Mouse (Mus musculus) intestine, embryonic 15.5 days (tissue): ENCODE results near the gene Kansl2. TPM values are rescaled to one million over a fixed set of nuclear protein-coding genes. Genes with fewer than 3 reads are reported as not detected.

Experiments used
- ATAC-seq: fragments of 200-750 bp; cut with Nextera tagmentation; 2 replicates; pipeline ENCODE4 v1.8.0; 2017; ENCODE audit warnings: moderate TSS enrichment, moderate library complexity
- H3K27ac ChIP-seq: fragments of 300-500 bp; sonication (generic); 2 replicates; pipeline ENCODE4 v1.5.1; 2015; ENCODE audit warnings: mild to moderate bottlenecking, inconsistent platforms
- H3K27me3 ChIP-seq: fragments of 300-500 bp; sonication (generic); replicated peaks from 2 replicates; pipeline ENCODE4 v1.6.1; 2015; ENCODE audit warnings: inconsistent platforms
- H3K36me3 ChIP-seq: fragments of 300-500 bp; sonication (generic); 2 replicates; pipeline ENCODE4 v1.6.1; 2015; ENCODE audit warnings: inconsistent platforms
- H3K4me1 ChIP-seq: fragments of 300-500 bp; sonication (generic); replicated peaks from 2 replicates; pipeline ENCODE4 v1.6.1; 2015; ENCODE audit warnings: inconsistent platforms
- H3K4me2 ChIP-seq: fragments of 300-500 bp; sonication (generic); replicated peaks from 2 replicates; pipeline ENCODE4 v1.6.1; 2015; ENCODE audit warnings: mild to moderate bottlenecking, inconsistent platforms
- H3K4me3 ChIP-seq: fragments of 300-500 bp; sonication (generic); replicated peaks from 2 replicates; pipeline ENCODE4 v1.5.1; 2015; ENCODE audit warnings: inconsistent platforms
- H3K9ac ChIP-seq: fragments of 300-500 bp; sonication (generic); 2 replicates; pipeline ENCODE4 v1.6.1; 2015; ENCODE audit warnings: inconsistent platforms
- H3K9me3 ChIP-seq: fragments of 300-500 bp; sonication (generic); 2 replicates; pipeline ENCODE4 v1.6.1; 2016; ENCODE audit warnings: inconsistent platforms
- WGBS: fragments of 180-500 bp; shearing (Covaris S2); methylation state at CpG from one replicate; pipeline ENCODE4 v1.1.7; 2015; 5-methylcytosine and 5-hydroxymethylcytosine counted together
- polyA plus RNA-seq: library from polyadenylated mRNA; unstranded; fragments of >200 nt; fragmentation: Nextera tagmentation; extraction: Ambion mirVana; gene quantifications from 2 replicates; pipeline ENCODE4 v1.2.1, GENCODE M21; 2015

Gene Kansl2
- polyA plus RNA-seq, 1 experiment from 2014 or later = 86.7 TPM

- Histone ChIP-seq H3K4me3 (peak overlapping the region; percentile 90), H3K4me2 (peak overlapping the region; percentile 68), H3K9ac (peak overlapping the region; percentile 97), H3K27ac (peak overlapping the region; percentile 96), H3K4me1 (peaks cover 17% of the 10 kb centered on the region), H3K36me3 (no peaks in the 10 kb centered on the region), H3K9me3 (no peaks in the 10 kb centered on the region), H3K27me3 (no peaks in the 10 kb centered on the region)
- no peak for ATAC-seq
- WGBS = under 1% methylated on average over 15 of the region's 15 CpGs
Measured at GRCm38 (mm10) chr15:98566973-98567277, 32.9 kb upstream of the Kansl2 start.

DNA sequence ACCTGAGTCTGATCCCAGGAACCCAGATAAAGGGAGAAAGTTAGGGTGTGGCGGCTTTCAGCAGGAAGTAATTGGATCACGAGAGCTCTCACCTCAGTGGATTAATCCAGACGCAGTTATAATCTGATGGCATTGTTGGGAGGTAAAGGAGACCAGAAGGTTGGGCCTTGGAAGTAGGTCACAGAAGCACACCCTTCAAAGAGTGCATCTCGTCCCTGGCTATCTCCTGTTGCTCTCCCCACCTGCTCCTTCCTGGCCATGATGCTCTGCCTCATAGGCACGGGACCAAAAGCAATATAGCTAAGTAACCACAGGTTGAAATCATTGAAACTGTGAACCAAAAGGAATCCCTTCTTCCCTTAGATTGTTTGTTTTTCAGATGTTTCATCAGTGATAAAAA is 23.1 kb upstream of the Kansl2 start:
- H3K4me3 ChIP-seq = no peak overlapping the region
- no peaks in the 10 kb centered on the region for H3K27me3 ChIP-seq
- H3K27ac ChIP-seq = no peak overlapping the region
- no peak for ATAC-seq
- H3K4me1 ChIP-seq = no peaks in the 10 kb centered on the region
- WGBS = 89% methylated on average over 5 of the region's 5 CpGs
- no peak overlapping the region for H3K9ac ChIP-seq
- no peak overlapping the region for H3K4me2 ChIP-seq
- H3K36me3 ChIP-seq = peaks cover 23% of the 10 kb centered on the region
- no peaks in the 10 kb centered on the region for H3K9me3 ChIP-seq

DNA sequence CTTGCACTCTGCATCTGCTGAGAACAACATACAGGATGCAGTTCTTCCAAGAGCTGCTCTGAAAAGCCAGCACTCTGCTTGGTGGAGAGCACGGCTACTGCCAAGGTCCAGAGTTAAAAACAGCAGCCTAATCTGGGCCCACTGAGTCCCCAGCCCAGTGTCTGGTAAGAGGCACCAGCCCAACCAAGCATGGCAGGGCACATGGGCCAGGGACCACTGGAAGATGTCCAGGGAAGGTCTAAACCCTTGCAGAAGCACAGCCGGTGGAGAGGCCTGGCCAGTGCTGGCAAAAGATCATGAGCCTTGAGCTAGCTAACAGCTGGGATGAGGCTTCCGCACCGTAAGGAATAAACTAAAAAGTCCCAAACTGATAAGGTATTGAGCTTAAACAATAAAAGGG is 21.8 kb upstream of the Kansl2 start:
- Histone ChIP-seq H3K36me3 (peaks cover 30% of the 10 kb centered on the region), H3K27ac (no peak overlapping the region), H3K9me3 (no peaks in the 10 kb centered on the region), H3K4me3 (no peak overlapping the region), H3K27me3 (no peaks in the 10 kb centered on the region), H3K4me2 (no peak overlapping the region), H3K9ac (no peak overlapping the region), H3K4me1 (no peaks in the 10 kb centered on the region)
- no peak for ATAC-seq
- 90% methylated on average over 4 of the region's 4 CpGs for WGBS

DNA sequence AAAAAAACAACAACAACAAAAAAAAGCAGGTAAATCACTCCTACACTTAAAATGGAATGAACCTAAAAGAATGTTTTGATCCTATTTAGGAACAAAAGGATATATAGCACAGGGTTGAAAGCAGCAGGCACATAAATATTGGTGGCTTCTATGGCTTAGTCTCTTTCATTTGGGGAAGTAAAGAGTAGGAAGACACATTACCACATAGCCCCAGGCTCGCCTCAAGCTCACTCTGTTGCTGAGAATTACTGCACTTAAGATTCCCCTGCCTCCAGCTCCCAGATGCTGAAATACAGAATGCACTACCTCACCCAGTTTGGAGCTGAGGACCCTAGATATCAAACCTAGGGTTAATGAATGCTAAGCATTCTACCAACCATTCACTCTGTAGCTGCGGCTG is 18.7 kb upstream of the Kansl2 start:
- Histone ChIP-seq H3K27ac (no peak overlapping the region), H3K36me3 (peaks cover 30% of the 10 kb centered on the region), H3K4me3 (no peak overlapping the region), H3K27me3 (no peaks in the 10 kb centered on the region), H3K4me2 (no peak overlapping the region), H3K9ac (no peak overlapping the region), H3K9me3 (no peaks in the 10 kb centered on the region), H3K4me1 (no peaks in the 10 kb centered on the region)
- 88% methylated on average over 2 of the region's 2 CpGs for WGBS
- no peak for ATAC-seq

GRCm38 (mm10) chr15:98546843-98547242 is 12.8 kb upstream of the Kansl2 start:
- H3K4me3 ChIP-seq = no peak overlapping the region
- no peaks in the 10 kb centered on the region for H3K4me1 ChIP-seq
- no peaks in the 10 kb centered on the region for H3K27me3 ChIP-seq
- H3K36me3 ChIP-seq = peaks cover 47% of the 10 kb centered on the region
- 89% methylated on average over 5 of the region's 5 CpGs for WGBS
- ATAC-seq = no peak
- H3K9ac ChIP-seq = no peak overlapping the region
- no peak overlapping the region for H3K27ac ChIP-seq
- no peaks in the 10 kb centered on the region for H3K9me3 ChIP-seq
- H3K4me2 ChIP-seq = no peak overlapping the region

- H3K27me3 ChIP-seq = no peaks in the 10 kb centered on the region
- WGBS = 89% methylated on average over 3 of the region's 3 CpGs
- ATAC-seq = no peak
- peaks cover 42% of the 10 kb centered on the region for H3K36me3 ChIP-seq
- H3K4me3 ChIP-seq = no peak overlapping the region
- H3K9me3 ChIP-seq = no peaks in the 10 kb centered on the region
- H3K9ac ChIP-seq = no peak overlapping the region
- no peak overlapping the region for H3K4me2 ChIP-seq
- H3K27ac ChIP-seq = no peak overlapping the region
- no peaks in the 10 kb centered on the region for H3K4me1 ChIP-seq
Measured at GRCm38 (mm10) chr15:98545151-98545550, 11.1 kb upstream of the Kansl2 start.

DNA sequence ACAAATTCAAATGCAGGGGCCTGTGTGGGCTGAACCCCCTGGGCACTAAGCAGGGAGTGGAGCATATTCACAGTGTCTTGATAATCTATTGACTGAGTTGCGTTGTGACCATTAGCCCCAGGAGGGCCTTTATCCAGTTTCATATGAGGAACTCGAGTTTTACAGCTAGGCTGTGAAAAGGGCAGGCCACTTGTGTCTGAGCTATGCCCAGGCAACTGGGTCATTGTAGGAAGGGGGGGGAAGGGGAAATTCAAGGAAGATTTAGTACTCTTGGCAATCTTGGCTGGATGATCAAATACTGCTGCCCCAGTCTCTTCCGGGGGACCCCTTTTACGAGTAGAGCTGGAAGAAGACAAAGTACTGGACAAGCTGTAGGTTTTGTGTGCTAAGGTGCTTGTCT is 9.3 kb upstream of the Kansl2 start:
- H3K4me1 ChIP-seq = no peaks in the 10 kb centered on the region
- H3K27ac ChIP-seq = no peak overlapping the region
- H3K9ac ChIP-seq = no peak overlapping the region
- WGBS = 82% methylated on average over 4 of the region's 4 CpGs
- no peaks in the 10 kb centered on the region for H3K27me3 ChIP-seq
- H3K9me3 ChIP-seq = no peaks in the 10 kb centered on the region
- H3K4me2 ChIP-seq = no peak overlapping the region
- H3K4me3 ChIP-seq = no peak overlapping the region
- peaks cover 44% of the 10 kb centered on the region for H3K36me3 ChIP-seq
- no peak for ATAC-seq

DNA sequence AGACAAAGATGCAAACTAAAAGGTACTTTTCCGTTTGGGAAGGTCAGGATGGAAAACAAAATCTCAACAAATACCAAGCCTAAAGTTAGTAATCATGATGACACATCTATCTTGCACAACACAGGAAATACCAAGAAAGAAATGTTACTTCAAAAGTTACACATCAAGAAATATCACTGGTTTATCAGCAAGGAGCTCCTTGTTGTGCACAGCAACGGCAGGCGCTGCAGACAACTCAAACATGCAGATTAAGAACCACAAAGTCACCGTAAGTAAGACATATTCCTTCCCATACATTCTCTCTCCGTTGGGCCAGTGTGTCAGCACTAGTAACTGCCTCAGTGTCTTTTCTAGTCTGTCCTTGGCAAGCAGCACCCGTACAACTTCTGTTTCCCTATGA is 7.0 kb upstream of the Kansl2 start:
- Histone ChIP-seq H3K9me3 (no peaks in the 10 kb centered on the region), H3K4me2 (no peak overlapping the region), H3K9ac (no peak overlapping the region), H3K27ac (no peak overlapping the region), H3K4me1 (no peaks in the 10 kb centered on the region), H3K36me3 (peaks cover 34% of the 10 kb centered on the region), H3K4me3 (no peak overlapping the region), H3K27me3 (no peaks in the 10 kb centered on the region)
- 86% methylated on average over 6 of the region's 6 CpGs for WGBS
- no peak for ATAC-seq

DNA sequence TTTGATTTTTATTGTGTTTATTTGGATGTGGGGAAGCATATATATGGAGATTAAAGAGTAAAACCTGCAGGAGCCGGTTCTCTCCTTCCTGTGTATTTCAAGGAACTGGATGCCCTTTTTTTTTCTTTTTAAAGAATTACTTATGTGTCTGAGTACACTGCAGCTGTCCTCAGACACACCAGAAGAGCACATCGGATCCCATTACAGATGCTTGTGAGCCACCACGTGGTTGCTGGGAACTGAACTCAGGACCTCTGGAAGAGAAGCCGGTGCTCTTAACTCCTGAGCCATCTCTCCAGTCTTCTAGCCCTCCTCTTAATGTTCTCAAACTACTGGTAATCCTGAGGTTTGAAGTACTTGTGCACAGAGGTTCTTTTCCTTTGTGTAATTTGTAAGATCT is 3.9 kb upstream of the Kansl2 start:
- Histone ChIP-seq H3K9ac (no peak overlapping the region), H3K4me3 (no peak overlapping the region), H3K4me2 (no peak overlapping the region), H3K9me3 (no peaks in the 10 kb centered on the region), H3K27me3 (no peaks in the 10 kb centered on the region), H3K27ac (no peak overlapping the region), H3K4me1 (no peaks in the 10 kb centered on the region), H3K36me3 (0 out of 2 replicates have a peak, but pooled peaks cover 11% of the 10 kb centered on the region)
- ATAC-seq = no peak
- 66% methylated on average over 4 of the region's 4 CpGs for WGBS

DNA sequence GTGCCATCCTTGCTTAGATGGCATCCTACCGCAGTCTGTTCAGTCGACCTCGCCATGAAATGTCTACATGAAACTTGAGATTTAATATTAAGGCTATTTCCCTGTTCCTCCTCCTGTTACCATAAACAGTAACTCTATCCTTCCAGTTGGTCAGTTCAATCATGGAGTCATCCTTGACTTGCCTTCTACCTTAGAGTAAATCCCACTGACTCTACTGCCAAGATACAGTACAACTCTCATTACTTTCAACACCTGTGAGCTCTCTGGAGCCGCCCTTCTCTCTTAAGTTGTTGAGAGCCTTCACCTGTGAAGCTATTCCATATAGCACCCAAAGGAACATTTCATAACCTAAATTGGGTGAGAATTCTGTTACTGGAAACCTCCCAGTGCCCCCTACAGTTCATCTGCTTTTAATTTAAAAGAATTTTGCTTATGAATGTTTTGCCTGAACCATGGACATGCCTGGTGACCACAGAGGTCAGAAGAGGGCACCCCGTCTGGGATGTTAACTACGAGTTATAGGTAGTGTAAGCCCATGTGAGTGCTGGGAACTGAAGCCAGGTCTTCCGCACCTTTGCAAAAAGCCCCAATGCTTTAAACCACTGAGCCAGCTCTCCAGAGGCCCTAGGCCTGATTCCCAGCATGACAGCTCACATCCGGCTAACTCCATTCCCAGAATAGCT is 2.9 kb upstream of the Kansl2 start:
- H3K9ac ChIP-seq = no peak overlapping the region
- no peak for ATAC-seq
- no peak overlapping the region for H3K4me2 ChIP-seq
- H3K36me3 ChIP-seq = 0 out of 2 replicates have a peak, but pooled peaks cover 9% of the 10 kb centered on the region
- WGBS = 85% methylated on average over 8 of the region's 8 CpGs
- no peak overlapping the region for H3K27ac ChIP-seq
- no peaks in the 10 kb centered on the region for H3K9me3 ChIP-seq
- peaks cover 3% of the 10 kb centered on the region; the same call in 1 of the 2 replicates for H3K4me1 ChIP-seq
- H3K4me3 ChIP-seq = no peak overlapping the region
- H3K27me3 ChIP-seq = no peaks in the 10 kb centered on the region

DNA sequence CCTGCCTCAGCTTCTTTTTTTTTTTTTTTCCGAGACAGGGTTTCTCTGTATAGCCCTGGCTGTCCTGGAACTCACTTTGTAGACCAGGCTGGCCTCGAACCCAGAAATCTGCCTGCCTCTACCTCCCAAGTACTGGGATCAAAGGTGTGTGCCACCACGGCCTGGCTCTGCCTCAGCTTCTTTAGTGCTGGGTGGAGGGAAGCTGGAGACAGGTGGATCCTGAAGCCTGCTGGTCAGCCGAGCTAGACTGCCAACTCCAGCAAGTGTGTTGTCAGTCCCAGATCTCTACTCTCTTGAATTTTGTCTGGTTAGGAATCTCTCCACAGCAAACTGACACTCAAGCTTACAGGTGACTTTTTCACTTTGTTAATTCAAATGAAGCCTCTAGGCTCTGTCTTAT is 1.9 kb upstream of the Kansl2 start:
- H3K36me3 ChIP-seq = 0 out of 2 replicates have a peak, but pooled peaks cover 10% of the 10 kb centered on the region
- no peak overlapping the region for H3K27ac ChIP-seq
- H3K4me1 ChIP-seq = peaks cover 3% of the 10 kb centered on the region; the same call in 1 of the 2 replicates
- no peak overlapping the region for H3K9ac ChIP-seq
- no peak for ATAC-seq
- H3K4me2 ChIP-seq = no peak overlapping the region
- WGBS = 77% methylated on average over 4 of the region's 4 CpGs
- H3K4me3 ChIP-seq = no peak overlapping the region
- no peaks in the 10 kb centered on the region for H3K9me3 ChIP-seq
- no peaks in the 10 kb centered on the region for H3K27me3 ChIP-seq

GRCm38 (mm10) chr15:98533035-98533531 is 981 bp downstream of the Kansl2 start:
- 0% methylated on average over 18 of the region's 18 CpGs for WGBS
- no peaks in the 10 kb centered on the region for H3K9me3 ChIP-seq
- 0 out of 2 replicates have a peak overlapping the region, but pooled peaks have one; percentile 98 for H3K27ac ChIP-seq

GRCm38 (mm10) chr15:98532281-98532680 is 1.8 kb downstream of the Kansl2 start:
- H3K4me3 ChIP-seq = peak overlapping the region; percentile 69
- peak overlapping the region; percentile 70 for H3K4me2 ChIP-seq
- ATAC-seq = no peak
- no peaks in the 10 kb centered on the region for H3K27me3 ChIP-seq
- H3K36me3 ChIP-seq = peaks cover 15% of the 10 kb centered on the region; the same call in 1 of the 2 replicates
- 23% methylated on average over 5 of the region's 5 CpGs for WGBS
- H3K27ac ChIP-seq = no peak overlapping the region
- H3K4me1 ChIP-seq = peaks cover 3% of the 10 kb centered on the region; the same call in 1 of the 2 replicates
- H3K9ac ChIP-seq = peak overlapping the region; percentile 84
- no peaks in the 10 kb centered on the region for H3K9me3 ChIP-seq

More at GRCm38 (mm10) chr15:98533035-98533531, 981 bp downstream of the Kansl2 start:
- 0 out of 2 replicates have a peak, but pooled peaks have one; percentile 1 for ATAC-seq
- H3K4me3 ChIP-seq = peak overlapping the region; percentile 69
- peak overlapping the region; percentile 70 for H3K4me2 ChIP-seq
- H3K9ac ChIP-seq = peak overlapping the region; percentile 84
- peaks cover 12% of the 10 kb centered on the region; the same call in 1 of the 2 replicates for H3K36me3 ChIP-seq
- H3K4me1 ChIP-seq = peaks cover 3% of the 10 kb centered on the region; the same call in 1 of the 2 replicates
- no peaks in the 10 kb centered on the region for H3K27me3 ChIP-seq
